Mouse (Mus musculus) lung, embryonic 15.5 days (tissue): ENCODE results near the gene Rbx1. TPM values are rescaled to one million over a fixed set of nuclear protein-coding genes. Genes with fewer than 3 reads are reported as not detected.
"Not testable (repeated sequence)": the region's sequence is repeated elsewhere in the genome, so short reads cannot be mapped to it uniquely, and the experiment has no call there.

Experiments used
- ATAC-seq: fragments of 200-750 bp; cut with Nextera tagmentation; 2 replicates; pipeline ENCODE4 v1.8.0; 2017; ENCODE audit warnings: moderate number of reproducible peaks, borderline replicate concordance; ENCODE audit not compliant: low FRiP score, low TSS enrichment; ENCODE audit errors: extremely low read depth
- H3K27ac ChIP-seq: fragments of 300-500 bp; sonication (generic); 2 replicates; pipeline ENCODE4 v1.5.1; 2015; ENCODE audit warnings: moderate library complexity, mild to moderate bottlenecking, inconsistent platforms
- H3K27me3 ChIP-seq: fragments of 300-500 bp; sonication (generic); 2 replicates; pipeline ENCODE4 v1.6.1; 2015; ENCODE audit warnings: inconsistent platforms
- H3K36me3 ChIP-seq: fragments of 300-500 bp; sonication (generic); 2 replicates; pipeline ENCODE4 v1.6.1; 2015; ENCODE audit warnings: inconsistent platforms
- H3K4me1 ChIP-seq: fragments of 300-500 bp; sonication (generic); 2 replicates; pipeline ENCODE4 v1.6.1; 2015; ENCODE audit warnings: inconsistent platforms
- H3K4me2 ChIP-seq: fragments of 300-500 bp; sonication (generic); 2 replicates; pipeline ENCODE4 v1.6.1; 2015; ENCODE audit warnings: inconsistent platforms, mild to moderate bottlenecking, moderate library complexity
- H3K4me3 ChIP-seq: fragments of 300-500 bp; sonication (generic); 2 replicates; pipeline ENCODE4 v1.5.1; 2015; ENCODE audit warnings: mild to moderate bottlenecking, inconsistent platforms
- H3K9ac ChIP-seq: fragments of 300-500 bp; sonication (generic); 2 replicates; pipeline ENCODE4 v1.6.1; 2015; ENCODE audit warnings: inconsistent platforms
- H3K9me3 ChIP-seq: fragments of 300-500 bp; sonication (generic); 2 replicates; pipeline ENCODE4 v1.6.1; 2016; ENCODE audit warnings: inconsistent platforms
- WGBS: fragments of 180-500 bp; shearing (Covaris S2); methylation state at CpG from one replicate; pipeline ENCODE4 v1.1.7; 2015; 5-methylcytosine and 5-hydroxymethylcytosine counted together
- polyA plus RNA-seq: library from polyadenylated mRNA; unstranded; fragments of >200 nt; fragmentation: Nextera tagmentation; extraction: Ambion mirVana; gene quantifications from 2 replicates; pipeline ENCODE4 v1.2.1, GENCODE M21; 2015

The Rbx1 gene
- 458 and 521 TPM in 2 replicates for polyA plus RNA-seq

DNA sequence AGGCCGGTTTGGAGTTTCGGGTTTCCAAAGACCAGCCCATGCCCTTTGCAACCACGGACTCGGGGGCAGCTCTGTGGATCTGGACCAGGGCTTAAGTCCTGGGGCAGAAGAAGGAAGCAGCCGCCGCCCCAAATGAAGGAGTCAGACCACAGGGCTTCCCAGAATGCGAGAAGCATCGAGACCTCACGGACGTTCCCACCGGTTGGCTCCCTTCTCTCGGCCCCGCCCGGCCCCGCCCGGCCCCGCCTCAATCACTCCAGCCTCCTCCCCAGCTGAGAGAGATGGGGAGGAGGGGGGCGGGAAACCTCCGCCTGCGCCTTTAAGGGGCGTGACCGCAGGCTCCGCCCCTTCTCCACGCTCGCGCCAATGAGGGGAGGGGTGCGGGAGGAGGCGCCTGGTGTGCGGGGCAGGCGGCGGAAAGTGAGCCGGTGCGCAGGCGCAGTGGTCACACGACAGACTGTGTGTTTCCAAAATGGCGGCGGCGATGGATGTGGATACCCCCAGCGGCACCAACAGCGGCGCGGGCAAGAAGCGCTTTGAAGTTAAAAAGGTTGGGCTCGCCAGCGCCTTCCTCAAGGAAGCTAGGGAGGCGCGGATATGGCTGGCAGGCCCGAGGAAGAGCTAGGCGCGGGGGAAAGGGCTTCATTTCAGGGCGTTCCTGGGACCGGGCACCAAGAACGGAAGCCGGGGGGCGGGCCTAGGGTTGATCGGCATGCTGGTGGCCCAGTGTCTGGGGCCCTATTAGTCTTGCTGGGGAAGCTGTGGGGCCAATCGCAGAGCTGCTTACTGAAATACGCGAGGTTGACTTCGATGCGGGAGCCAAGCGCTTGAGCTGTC, at the start of gene Rbx1:
Rbx1 (plus strand) TSS at position 396 of the 837 bp plus-strand sequence.
- Histone ChIP-seq H3K27ac (peak within 1 kb of the TSS; percentile 92), H3K36me3 (peaks cover 23% of the 10 kb centered on the region), H3K4me3 (peak within 1 kb of the TSS; percentile 67), H3K27me3 (no peaks in the 10 kb centered on the region), H3K4me2 (peak within 1 kb of the TSS; percentile 80), H3K9ac (peak within 1 kb of the TSS; percentile 76), H3K9me3 (no peaks in the 10 kb centered on the region), H3K4me1 (peaks cover 19% of the 10 kb centered on the region)
- peak; percentile 98 for ATAC-seq
- WGBS: under 1% methylated on average over 62 of the region's 62 CpGs

DNA sequence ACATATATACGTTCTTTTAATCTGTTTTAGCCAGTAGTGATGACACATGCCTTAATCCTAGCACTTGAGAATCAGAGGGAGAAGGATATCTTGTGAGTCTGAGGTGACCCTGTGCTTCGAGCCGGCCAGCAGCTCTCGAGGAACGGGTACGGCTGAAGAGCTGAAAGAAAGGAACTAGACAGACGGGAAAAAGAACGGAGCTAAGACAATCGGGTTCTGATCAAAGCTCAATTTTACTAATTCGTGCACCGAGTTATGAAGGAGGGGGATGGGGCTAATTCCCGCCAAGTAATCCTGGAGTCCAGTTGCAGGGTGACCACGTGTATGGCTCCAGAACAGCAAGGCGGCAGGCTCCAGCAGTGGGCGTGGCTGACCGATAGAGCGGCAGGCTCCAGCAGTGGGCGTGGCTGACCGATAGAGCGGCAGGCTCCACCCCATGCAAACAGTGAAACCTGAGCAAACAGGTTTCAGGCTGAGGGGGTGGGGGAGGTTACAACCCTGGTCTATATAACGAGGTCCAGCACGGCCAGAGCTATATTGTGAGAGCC, 49.3 kb upstream of the Rbx1 start:
- H3K4me3 ChIP-seq: peak overlapping the region; percentile 28
- H3K27me3 ChIP-seq, H3K9me3 ChIP-seq, H3K4me1 ChIP-seq, H3K36me3 ChIP-seq, H3K27ac ChIP-seq: not testable (repeated sequence)
- peak overlapping the region; percentile 61 for H3K4me2 ChIP-seq
- peak overlapping the region; percentile 30 for H3K9ac ChIP-seq
- peak; percentile 78 for ATAC-seq
- WGBS: 3% methylated on average over 22 of the region's 22 CpGs

DNA sequence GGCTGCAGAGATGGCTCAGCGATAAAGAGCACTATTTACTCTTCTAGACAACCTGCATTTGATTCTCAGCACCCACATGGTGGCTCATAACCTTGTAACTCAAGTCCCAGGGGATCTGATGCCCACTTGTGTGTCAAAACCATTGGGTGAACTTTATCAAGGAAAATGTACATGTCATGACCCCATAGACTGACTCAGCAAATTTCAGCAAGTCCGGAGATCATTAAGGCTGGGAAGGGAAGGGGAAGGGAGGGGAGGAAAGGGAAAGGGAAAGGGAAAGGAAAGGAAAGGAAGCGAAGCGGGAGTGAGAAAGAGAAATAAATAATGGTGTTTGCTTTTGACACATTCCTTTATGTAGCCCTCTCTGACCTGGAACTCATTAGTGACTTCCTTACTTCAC, 48.0 kb upstream of the Rbx1 start:
- 88% methylated on average over 4 of the region's 4 CpGs for WGBS

DNA sequence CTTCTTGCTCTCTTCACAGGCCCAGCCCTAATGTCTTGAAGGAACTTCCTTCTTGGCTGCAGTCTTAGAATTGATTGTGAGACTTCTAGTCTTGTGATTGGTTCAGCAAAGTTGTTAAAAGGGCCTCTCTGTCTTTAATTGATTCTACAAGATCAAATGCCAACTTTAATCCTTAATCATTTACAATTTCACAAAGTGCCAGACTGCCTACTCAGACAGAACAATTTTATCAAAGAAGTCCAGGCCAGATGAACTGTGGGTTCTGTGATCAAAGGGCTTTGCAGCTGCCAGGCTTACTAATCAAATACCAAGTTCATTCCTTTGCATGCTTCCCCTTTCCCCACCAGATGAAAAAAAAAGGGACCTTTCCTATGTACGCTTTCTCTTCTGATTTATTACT, 44.6 kb upstream of the Rbx1 start:
- Histone ChIP-seq H3K4me2 (no peak overlapping the region), H3K27ac (no peak overlapping the region), H3K4me3 (no peak overlapping the region), H3K27me3 (no peaks in the 10 kb centered on the region), H3K9ac (no peak overlapping the region), H3K36me3 (no peaks in the 10 kb centered on the region), H3K9me3 (no peaks in the 10 kb centered on the region), H3K4me1 (peaks cover 3% of the 10 kb centered on the region; the same call in 1 of the 2 replicates)
- ATAC-seq: no peak
- WGBS: 45% methylated on average over 1 of the region's 1 CpGs

More for the DNA sequence above, 48.0 kb upstream of the Rbx1 start:
- Histone ChIP-seq H3K36me3 (no peaks in the 10 kb centered on the region), H3K27me3 (no peaks in the 10 kb centered on the region), H3K4me1 (peaks cover 3% of the 10 kb centered on the region; the same call in 1 of the 2 replicates), H3K4me3 (no peak overlapping the region), H3K27ac (no peak overlapping the region), H3K9ac (no peak overlapping the region), H3K4me2 (no peak overlapping the region), H3K9me3 (no peaks in the 10 kb centered on the region)
- no peak for ATAC-seq

DNA sequence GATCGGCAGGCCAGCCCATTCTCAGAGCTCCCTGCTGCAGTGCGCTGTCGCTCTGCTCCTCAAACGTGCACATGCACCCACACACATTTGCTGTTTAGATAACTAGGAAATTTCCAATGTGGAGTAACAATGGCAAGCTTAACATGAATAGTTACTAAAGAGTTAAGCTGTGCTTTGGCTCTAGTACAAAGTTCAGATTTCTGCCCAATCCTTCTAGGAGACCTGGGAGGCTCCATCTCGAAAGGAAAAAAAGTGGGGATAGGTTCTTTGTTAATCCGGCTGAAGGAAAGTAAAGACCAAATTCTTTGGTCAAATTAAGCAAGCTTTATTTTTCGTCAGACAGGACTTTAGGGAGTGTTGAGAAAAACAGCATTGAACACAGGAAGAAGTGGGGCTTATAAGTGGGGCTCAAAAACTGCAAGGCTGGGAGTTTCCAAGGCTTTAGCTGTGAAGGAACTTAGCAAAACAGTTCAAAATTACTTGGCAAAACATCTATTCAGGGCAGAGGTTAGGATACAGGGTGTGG, 43.9 kb upstream of the Rbx1 start:
- no peak overlapping the region for H3K9ac ChIP-seq
- 65% methylated on average over 7 of the region's 7 CpGs for WGBS
- H3K9me3 ChIP-seq: no peaks in the 10 kb centered on the region
- H3K27me3 ChIP-seq: no peaks in the 10 kb centered on the region
- H3K36me3 ChIP-seq: peaks cover 1% of the 10 kb centered on the region; the same call in 1 of the 2 replicates
- no peaks in the 10 kb centered on the region for H3K4me1 ChIP-seq
- no peak overlapping the region for H3K4me3 ChIP-seq
- H3K27ac ChIP-seq: peak overlapping the region; percentile 34; the same call in 1 of the 2 replicates
- H3K4me2 ChIP-seq: no peak overlapping the region
- ATAC-seq: no peak

DNA sequence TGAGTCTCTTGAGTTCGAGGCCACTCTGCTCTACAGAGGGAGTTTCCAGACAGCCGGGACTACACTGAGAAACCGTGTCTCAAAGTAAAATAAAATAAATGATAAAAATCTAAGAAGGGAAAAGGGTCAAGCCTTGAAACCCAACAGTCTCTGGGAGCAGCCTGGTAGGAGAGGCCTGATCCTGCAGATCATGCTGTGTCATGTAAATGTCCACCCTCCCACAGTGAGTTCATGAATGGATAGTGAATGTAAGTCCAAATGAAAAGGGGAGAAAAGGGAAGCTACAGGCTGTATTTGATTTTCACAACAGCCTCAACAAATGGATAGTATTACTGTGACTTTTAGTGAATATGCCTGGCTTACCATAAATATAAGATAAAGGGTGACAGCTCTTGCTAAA, 40.8 kb upstream of the Rbx1 start:
- WGBS: 78% methylated on average over 3 of the region's 3 CpGs
- ATAC-seq: no peak
- Histone ChIP-seq H3K4me1 (no peaks in the 10 kb centered on the region), H3K4me3 (no peak overlapping the region), H3K4me2 (no peak overlapping the region), H3K36me3 (peaks cover 7% of the 10 kb centered on the region; the same call in 1 of the 2 replicates), H3K9ac (no peak overlapping the region), H3K27me3 (no peaks in the 10 kb centered on the region), H3K9me3 (no peaks in the 10 kb centered on the region), H3K27ac (no peak overlapping the region)

DNA sequence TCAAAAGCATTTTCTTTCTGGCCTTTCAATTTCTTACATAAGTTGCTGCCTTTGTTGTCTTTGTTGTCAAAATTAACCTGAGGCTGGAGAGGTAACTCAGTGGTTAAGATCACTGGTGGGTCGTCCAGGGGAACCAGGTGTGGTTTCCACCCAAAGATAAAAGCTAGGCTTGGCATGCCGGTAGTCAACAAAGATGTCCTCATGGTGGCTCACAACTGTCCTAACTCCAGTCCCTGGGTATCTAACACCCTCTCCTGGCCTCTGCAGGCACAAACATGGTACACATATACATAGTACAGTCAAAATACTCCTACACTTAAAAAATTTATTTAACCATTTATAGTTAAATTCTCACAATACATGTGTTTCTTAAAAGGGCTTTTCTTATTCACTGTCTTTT, 38.1 kb upstream of the Rbx1 start:
- 91% methylated on average over 2 of the region's 2 CpGs for WGBS

DNA sequence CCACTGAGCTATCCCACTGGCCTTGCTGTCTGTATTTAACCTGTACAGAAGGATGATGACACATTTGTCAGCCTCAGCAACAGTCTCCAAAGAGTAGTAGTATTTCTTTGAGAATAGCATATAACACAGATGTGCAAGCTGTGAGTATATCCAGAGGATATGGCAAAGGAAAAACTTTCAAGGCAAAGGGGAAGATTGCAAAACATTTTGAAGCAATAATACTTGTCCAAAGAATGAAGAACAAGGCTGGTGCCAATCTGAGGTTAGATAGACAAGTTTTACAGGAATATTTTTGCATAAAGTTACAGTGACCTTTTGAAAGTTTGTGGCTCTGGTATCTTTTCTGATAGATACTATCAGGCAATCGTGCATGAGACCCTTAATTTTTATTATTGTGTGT, 34.9 kb upstream of the Rbx1 start:
- H3K9ac ChIP-seq: no peak overlapping the region
- ATAC-seq: no peak
- no peak overlapping the region for H3K4me3 ChIP-seq
- H3K9me3 ChIP-seq: no peaks in the 10 kb centered on the region
- no peaks in the 10 kb centered on the region for H3K4me1 ChIP-seq
- H3K36me3 ChIP-seq: peaks cover 19% of the 10 kb centered on the region; the same call in 1 of the 2 replicates
- no peaks in the 10 kb centered on the region for H3K27me3 ChIP-seq
- 83% methylated on average over 1 of the region's 1 CpGs for WGBS
- no peak overlapping the region for H3K27ac ChIP-seq
- H3K4me2 ChIP-seq: no peak overlapping the region

More for the DNA sequence above, 38.1 kb upstream of the Rbx1 start:
- peaks cover 19% of the 10 kb centered on the region; the same call in 1 of the 2 replicates for H3K36me3 ChIP-seq
- no peak overlapping the region for H3K4me3 ChIP-seq
- H3K9ac ChIP-seq: no peak overlapping the region
- no peaks in the 10 kb centered on the region for H3K9me3 ChIP-seq
- no peak overlapping the region for H3K4me2 ChIP-seq
- H3K27ac ChIP-seq: no peak overlapping the region
- no peaks in the 10 kb centered on the region for H3K27me3 ChIP-seq
- H3K4me1 ChIP-seq: no peaks in the 10 kb centered on the region
- no peak for ATAC-seq

DNA sequence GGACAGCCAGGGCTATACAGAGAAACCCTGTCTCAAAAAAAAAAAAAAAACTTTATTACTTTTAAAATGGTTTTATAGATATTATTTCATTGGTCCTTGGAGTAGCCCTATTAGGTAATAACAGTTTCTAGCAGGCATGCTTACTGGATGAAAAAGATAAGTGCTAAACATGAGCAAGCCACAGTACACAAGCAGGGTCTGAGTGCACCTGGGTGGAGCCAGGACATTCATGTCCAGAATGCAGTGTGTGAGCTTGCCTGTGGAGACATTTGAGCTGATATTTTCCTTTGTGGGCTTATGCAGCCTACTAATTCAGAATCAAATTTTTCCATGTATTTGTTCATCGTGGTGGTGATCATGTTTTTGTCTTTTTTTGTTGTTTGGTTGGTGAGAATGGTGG, 27.8 kb upstream of the Rbx1 start:
- Histone ChIP-seq H3K9me3 (no peaks in the 10 kb centered on the region), H3K4me3 (no peak overlapping the region), H3K4me1 (no peaks in the 10 kb centered on the region), H3K4me2 (no peak overlapping the region), H3K36me3 (peaks cover 15% of the 10 kb centered on the region), H3K27me3 (no peaks in the 10 kb centered on the region), H3K9ac (no peak overlapping the region), H3K27ac (no peak overlapping the region)
- ATAC-seq: no peak
- 88% methylated on average over 1 of the region's 1 CpGs for WGBS

DNA sequence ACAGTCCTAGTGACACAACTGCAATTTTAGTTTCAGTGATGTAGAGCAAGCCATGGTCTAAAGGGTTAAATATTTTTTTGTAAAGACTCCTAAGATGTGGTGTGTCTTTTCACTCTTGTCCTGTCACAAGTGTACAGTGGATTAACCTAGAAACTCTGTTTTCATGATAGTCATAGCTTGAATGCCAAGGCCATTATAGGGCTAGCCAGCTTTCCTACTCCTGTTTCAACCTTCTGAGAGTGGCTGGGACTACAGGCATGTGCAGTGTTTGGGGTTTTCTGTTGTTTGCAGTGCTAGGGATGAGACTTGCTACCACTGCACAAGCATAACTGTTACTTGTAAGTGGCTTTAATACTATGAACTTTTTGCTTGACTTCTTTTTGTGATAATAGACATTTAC, 26.9 kb upstream of the Rbx1 start:
- Histone ChIP-seq H3K27ac (no peak overlapping the region), H3K27me3 (no peaks in the 10 kb centered on the region), H3K4me1 (no peaks in the 10 kb centered on the region), H3K36me3 (peaks cover 15% of the 10 kb centered on the region), H3K9ac (no peak overlapping the region), H3K4me3 (no peak overlapping the region), H3K9me3 (no peaks in the 10 kb centered on the region), H3K4me2 (no peak overlapping the region)
- ATAC-seq: no peak

DNA sequence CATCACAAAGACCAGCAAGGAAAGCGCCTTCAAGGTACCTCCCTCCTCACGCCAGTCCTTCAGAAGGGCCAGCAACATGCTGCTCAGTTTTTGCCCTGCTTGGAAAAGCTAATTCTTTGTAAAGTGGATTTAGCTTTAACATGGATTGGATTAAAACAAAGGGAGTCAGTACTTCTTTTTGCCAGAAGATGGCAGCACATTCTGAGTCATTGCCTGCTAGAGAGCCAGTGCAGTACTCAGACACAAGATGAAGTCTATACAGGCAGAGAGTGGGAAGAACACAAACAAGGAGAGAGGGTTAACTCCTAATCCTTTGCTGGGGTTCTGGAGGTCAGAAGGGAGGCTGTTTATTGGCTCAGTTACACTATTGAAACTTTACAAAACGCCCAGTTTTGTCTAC, 17.6 kb upstream of the Rbx1 start:
- no peaks in the 10 kb centered on the region for H3K9me3 ChIP-seq
- no peak overlapping the region for H3K4me3 ChIP-seq
- H3K36me3 ChIP-seq: peaks cover 21% of the 10 kb centered on the region; the same call in 1 of the 2 replicates
- H3K4me2 ChIP-seq: no peak overlapping the region
- ATAC-seq: no peak
- no peak overlapping the region for H3K9ac ChIP-seq
- 50% methylated on average over 3 of the region's 3 CpGs for WGBS
- H3K27ac ChIP-seq: no peak overlapping the region
- no peaks in the 10 kb centered on the region for H3K27me3 ChIP-seq
- no peaks in the 10 kb centered on the region for H3K4me1 ChIP-seq

DNA sequence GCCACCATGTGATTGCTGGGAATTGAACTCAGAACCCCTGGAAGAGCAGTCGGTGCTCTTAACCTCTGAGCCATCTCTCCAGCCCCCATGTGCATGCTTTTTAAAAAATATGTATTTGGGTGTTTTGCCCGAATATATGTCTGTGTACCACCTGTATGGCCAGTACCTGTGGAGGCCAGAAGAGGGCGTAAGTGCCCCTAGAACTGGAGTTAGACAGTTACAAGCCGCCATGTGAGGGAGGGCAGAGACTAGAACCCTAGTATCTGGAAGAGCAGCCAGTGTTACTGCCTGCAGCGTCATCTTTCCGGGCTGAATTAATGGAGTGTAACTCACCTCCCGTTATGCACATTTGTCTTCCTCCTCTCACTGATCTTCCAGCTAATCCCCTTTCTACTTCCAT, 4.6 kb upstream of the Rbx1 start:
- no peak for ATAC-seq
- no peak overlapping the region for H3K27ac ChIP-seq
- H3K4me3 ChIP-seq: no peak overlapping the region
- H3K9me3 ChIP-seq: no peaks in the 10 kb centered on the region
- H3K9ac ChIP-seq: no peak overlapping the region
- H3K36me3 ChIP-seq: 0 out of 2 replicates have a peak, but pooled peaks cover 3% of the 10 kb centered on the region
- no peak overlapping the region for H3K4me2 ChIP-seq
- 79% methylated on average over 7 of the region's 7 CpGs for WGBS
- H3K4me1 ChIP-seq: 0 out of 2 replicates have a peak, but pooled peaks cover 8% of the 10 kb centered on the region
- no peaks in the 10 kb centered on the region for H3K27me3 ChIP-seq
